Mouse (Mus musculus) left cerebral cortex, adult 18-20 months (tissue): ENCODE measurements at regions not wholly inside any gene's neighbourhood (a gene's known extent, or its start where the extent isn't known, plus 50 kb on each side); places are given as distances from the start of the nearest gene placed in this dataset.
"Not testable (repeated sequence)": the region's sequence is repeated elsewhere in the genome, so short reads cannot be mapped to it uniquely, and the experiment has no call there.

Experiments
- DNase-seq, 2 experiments: peaks; one replicate each; pipeline ENCODE4 v3.0.0; 2021 to 2022; ENCODE audit warnings: low spot score in 2 of 2, mixed read lengths in 1 of 2

DNA sequence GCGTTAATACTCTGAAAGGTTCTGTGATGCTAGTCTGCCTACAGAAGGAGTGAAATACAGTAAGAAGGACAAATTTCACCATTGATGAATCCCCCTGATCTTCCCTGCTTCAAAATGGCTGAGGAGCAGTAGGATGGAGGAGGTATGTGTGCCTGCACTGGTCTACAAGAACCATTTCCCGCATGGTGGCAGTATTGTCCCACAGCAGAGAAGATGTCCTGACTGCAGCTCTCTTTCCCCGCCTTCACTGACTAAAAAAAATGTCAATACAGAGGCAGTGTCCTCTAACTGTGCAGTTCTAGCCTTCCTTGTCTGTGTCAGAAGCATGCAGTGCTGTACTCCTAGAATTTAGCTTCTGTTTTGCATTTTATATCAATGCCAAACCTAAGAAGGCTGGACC is 174.6 kb upstream of the Olfr1324 start:
- peak in 1 of 2 experiments; percentile 92 for DNase-seq

- peak in 1 of 2 experiments; percentile 53 for DNase-seq
Observed at GRCm38 (mm10) chrX:50602461-50602875, 174.2 kb upstream of the Olfr1324 start.

DNA sequence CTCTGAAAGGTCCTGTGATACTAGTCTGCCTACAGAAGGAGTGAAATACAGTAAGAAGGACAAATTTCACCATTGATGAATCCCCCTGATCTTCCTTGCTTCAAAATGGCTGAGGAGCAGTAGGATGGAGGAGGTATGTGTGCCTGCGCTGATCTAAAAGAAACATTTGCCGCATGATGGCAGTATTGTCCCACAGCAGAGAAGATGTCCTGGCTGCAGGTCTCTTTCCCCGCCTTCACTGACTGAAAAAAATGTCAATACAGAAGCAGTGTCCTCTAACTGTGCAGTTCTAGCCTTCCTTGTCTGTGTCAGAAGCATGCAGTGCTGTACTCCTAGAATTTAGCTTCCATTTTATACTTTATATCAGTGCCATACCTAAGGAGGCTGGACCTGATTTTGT is 172.0 kb upstream of the Olfr1324 start:
- DNase-seq = peak in 1 of 2 experiments; percentile 86

- DNase-seq = peak in 1 of 2 experiments; percentile 70
Observed at GRCm38 (mm10) chrX:50599780-50600179, 171.5 kb upstream of the Olfr1324 start.

DNA sequence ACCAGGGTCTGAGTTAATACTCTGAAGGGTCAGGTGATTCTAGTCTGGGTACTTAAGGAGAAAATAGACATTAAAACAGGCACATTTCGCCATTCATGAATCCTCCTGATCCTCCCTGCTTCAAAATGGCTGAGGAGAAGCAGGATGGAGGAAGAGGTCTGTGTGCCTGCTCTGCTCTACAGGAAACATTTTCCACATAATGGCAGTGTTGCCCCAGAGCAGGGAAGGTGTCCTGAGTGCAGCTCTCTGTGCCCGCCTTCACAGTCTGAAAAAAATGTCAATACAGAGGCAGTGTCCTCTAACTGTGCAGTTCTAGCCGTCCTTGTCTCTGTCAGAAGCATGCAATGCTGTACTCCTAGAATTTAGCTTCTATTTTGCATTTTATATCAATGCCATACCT is 169.3 kb upstream of the Olfr1324 start:
- not testable (repeated sequence) for DNase-seq

GRCm38 (mm10) chrX:50597105-50597504 is 168.8 kb upstream of the Olfr1324 start:
- peak in 1 of 2 experiments; percentile 62 for DNase-seq

DNA sequence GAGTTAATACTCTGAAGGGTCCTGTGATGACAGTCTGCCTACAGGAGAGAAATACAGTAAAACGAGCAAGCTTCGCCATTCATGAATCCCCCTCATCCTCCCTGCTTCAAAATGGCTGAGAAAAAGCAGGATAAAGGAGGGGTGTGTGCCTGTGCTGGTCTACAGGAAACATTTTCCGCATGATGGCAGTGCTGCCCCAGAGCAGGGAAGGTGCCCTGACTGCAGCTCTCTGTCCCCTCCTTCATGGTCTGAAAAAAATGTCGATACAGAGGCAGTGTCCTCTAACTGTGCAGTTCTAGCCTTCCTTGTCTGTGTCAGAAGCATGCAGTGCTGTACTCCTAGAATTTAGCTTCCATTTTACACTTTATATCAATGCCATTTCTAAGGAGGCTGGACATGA is 166.7 kb upstream of the Olfr1324 start:
- peak in 1 of 2 experiments; percentile 15 for DNase-seq

GRCm38 (mm10) chrX:50591477-50591876 is 163.2 kb upstream of the Olfr1324 start:
- peak in 1 of 2 experiments; percentile 24 for DNase-seq

GRCm38 (mm10) chrX:50590673-50591341 is 162.5 kb upstream of the Olfr1324 start:
- peak in 1 of 2 experiments; percentile 68 for DNase-seq

DNA sequence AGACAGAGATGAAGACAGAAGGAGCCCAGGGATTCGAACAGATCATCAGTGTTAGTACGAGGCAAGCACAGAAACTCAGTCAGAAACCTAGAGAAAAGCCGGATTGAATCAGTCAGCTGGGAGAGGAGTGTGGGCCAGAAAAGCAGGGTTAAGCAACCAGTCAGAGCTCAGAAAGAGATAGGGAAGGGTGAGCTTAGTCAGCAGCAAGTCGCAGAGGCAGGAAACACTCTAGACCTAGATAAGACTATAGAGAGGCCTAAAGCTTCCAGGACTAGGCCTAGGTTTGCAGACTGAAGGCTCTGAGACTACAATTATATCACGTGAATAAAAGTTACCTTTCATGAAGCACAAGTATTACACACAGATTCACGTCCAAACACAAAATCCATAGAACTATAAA is 160.6 kb upstream of the Olfr1324 start:
- no peak for DNase-seq

DNA sequence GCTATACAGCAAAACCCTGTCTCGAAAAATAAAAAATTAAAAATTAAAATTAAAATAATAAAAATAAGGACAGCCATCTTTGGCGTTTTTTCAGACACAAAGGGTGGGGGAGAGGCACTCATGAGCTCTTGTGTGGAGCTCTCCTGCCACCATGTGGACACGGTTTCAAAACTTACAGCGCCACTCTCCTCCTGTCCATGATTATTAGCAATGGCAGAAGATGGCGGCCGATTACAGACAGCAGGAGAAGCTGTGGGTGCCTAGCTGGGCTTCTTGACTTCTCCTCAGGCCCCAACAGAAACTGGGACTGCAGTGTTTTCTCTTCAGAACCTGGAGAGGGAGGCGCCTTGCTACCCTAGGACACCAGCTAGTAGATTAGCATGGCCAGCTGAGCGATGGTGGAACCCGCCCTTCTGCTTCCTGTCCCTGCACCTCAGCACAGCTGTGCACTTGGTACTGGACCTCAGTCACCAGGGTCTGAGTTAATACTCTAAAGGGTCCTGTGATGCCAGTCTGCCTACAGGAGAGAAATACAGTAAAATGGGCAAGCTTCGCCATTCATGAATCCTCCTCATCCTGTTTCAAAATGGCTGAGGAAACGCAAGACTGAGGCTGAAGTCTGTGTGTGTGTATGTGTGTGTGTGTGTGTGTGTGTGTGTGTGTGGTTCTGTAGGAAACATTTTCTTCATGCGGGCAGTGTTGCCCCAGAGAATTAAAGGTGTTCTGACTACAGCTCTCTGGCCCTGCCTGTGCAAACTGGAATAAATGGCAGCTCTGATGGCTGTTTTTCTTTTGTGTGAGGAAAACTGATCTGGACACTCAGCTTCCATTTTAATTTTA is 155.7 kb upstream of the Olfr1324 start:
- DNase-seq = peak in 1 of 2 experiments; percentile 42

GRCm38 (mm10) chrX:50580200-50580599 is 151.9 kb upstream of the Olfr1324 start:
- DNase-seq = peak in 1 of 2 experiments; percentile 54

DNA sequence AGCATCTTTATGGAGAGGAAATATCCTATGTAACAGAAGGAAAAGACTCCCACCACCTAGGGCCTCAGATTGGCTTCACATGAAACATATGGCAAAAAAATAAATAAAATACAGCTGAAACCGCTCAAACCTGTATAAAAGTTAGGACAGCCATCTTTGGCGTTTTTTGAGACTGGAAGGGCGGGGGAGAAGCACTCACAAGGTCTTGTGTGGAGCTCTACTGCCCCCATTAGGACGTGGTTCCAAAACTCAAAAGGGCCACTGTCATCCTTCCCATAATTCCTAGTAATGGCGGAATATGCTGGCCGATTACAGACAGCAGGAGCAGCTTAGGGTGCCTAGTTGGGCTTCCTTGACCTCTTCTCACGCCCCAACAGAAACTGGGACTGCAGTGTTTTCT is 148.5 kb upstream of the Olfr1324 start:
- peak in 1 of 2 experiments; percentile 80 for DNase-seq

GRCm38 (mm10) chrX:50572191-50573095 is 144.1 kb upstream of the Olfr1324 start:
- peak in 1 of 2 experiments; percentile 81 for DNase-seq

- peak in 1 of 2 experiments; percentile 63 for DNase-seq
Observed at GRCm38 (mm10) chrX:50569087-50569486, 140.8 kb upstream of the Olfr1324 start.

DNA sequence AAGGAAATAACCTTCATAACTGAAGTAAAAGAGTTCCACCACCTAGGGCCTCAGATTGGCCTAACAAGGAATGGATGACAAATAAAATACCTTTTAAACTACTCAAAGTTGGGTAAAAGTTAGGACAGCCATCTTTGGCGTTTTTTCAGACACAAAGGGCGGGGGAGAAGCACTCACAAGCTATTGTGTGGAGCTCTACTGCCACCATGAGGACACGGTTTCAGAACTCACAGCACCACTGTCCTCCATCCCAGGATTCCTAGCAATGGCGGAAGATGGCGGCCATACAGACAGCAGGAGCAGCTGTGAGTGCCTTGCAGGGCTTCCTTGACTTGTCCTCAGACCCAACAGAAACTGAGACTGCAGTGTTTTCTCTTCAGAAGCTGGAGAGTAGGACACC is 138.0 kb upstream of the Olfr1324 start:
- DNase-seq = peak in 1 of 2 experiments; percentile 77

- not testable (repeated sequence) for DNase-seq
Observed at GRCm38 (mm10) chrX:50565031-50565430, 136.7 kb upstream of the Olfr1324 start.

DNA sequence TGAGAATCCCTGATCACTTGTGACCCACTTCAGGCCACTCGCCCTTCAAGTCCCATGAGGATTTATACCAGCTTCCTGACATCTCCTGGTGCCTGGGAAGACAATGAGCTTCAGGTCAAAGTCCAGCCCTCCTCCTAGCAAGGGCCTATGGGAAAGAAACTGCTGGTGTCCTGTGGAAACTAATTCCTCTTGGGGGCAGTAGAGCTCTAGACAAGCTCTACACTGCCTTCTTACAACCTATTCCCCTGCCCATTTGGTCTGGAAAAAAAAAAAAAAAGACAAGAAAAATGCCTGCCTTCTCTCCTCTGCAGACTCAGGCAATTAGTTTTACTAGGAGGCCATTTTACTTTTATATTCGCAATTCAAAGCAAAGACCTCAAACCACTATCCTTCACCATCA is 132.6 kb upstream of the Olfr1324 start:
- no peak for DNase-seq

DNA sequence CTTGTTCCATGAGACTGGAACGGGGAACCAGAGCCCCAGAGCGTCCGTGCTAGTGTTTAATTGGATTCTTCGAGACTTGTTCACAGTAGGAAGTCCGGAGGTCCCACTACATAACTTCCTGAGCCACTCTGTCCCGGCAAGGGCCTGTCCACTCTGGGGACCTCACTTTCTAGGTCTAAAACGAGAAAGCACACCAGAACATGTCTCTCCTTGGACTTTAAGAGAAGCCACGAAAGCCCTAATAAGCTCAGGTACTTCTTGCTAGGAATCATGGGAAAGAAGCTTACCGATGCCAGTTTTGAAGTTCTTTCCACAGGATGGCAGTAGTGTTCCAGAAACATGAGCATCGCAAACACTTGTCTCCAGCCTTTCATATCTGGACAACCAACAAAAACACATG is 122.0 kb upstream of the Olfr1324 start:
- DNase-seq = peak in 1 of 2 experiments; percentile 30

- peak in 1 of 2 experiments; percentile 71 for DNase-seq
Observed at GRCm38 (mm10) chrX:50549713-50550112, 121.4 kb upstream of the Olfr1324 start.

GRCm38 (mm10) chrX:50537785-50538159 is 109.5 kb upstream of the Olfr1324 start:
- DNase-seq = not testable (repeated sequence)
